Mouse (Mus musculus) stomach, embryonic 15.5 days (tissue): ENCODE results near the gene Pom121. TPM values are rescaled to one million over a fixed set of nuclear protein-coding genes. Genes with fewer than 3 reads are reported as not detected.
"Not testable (repeated sequence)": the region's sequence is repeated elsewhere in the genome, so short reads cannot be mapped to it uniquely, and the experiment has no call there.

Experiments
- ATAC-seq: fragments of 200-750 bp; cut with Nextera tagmentation; 2 replicates; pipeline ENCODE4 v1.8.0; 2017; ENCODE audit warnings: low read depth, moderate number of reproducible peaks, moderate TSS enrichment; ENCODE audit not compliant: insufficient read depth, low FRiP score
- H3K27ac ChIP-seq: fragments of 300-500 bp; sonication (generic); 2 replicates; pipeline ENCODE4 v1.5.1; 2015; ENCODE audit warnings: mild to moderate bottlenecking, inconsistent platforms
- H3K27me3 ChIP-seq: fragments of 300-500 bp; sonication (generic); replicated peaks from 2 replicates; pipeline ENCODE4 v1.6.1; 2015; ENCODE audit warnings: inconsistent platforms
- H3K36me3 ChIP-seq: fragments of 300-500 bp; sonication (generic); 2 replicates; pipeline ENCODE4 v1.6.1; 2015; ENCODE audit warnings: inconsistent platforms
- H3K4me1 ChIP-seq: fragments of 300-500 bp; sonication (generic); 2 replicates; pipeline ENCODE4 v1.6.1; 2015; ENCODE audit warnings: inconsistent platforms
- H3K4me2 ChIP-seq: fragments of 300-500 bp; sonication (generic); 2 replicates; pipeline ENCODE4 v1.6.1; 2015; ENCODE audit warnings: mild to moderate bottlenecking, inconsistent platforms
- H3K4me3 ChIP-seq: fragments of 300-500 bp; sonication (generic); replicated peaks from 2 replicates; pipeline ENCODE4 v1.5.1; 2015; ENCODE audit warnings: inconsistent platforms
- H3K9ac ChIP-seq: fragments of 300-500 bp; sonication (generic); 2 replicates; pipeline ENCODE4 v1.6.1; 2015; ENCODE audit warnings: inconsistent platforms
- H3K9me3 ChIP-seq: fragments of 300-500 bp; sonication (generic); 2 replicates; pipeline ENCODE4 v1.6.1; 2016; ENCODE audit warnings: inconsistent platforms
- WGBS: fragments of 180-500 bp; shearing (Covaris S2); methylation state at CpG from one replicate; pipeline ENCODE4 v1.1.7; 2015; 5-methylcytosine and 5-hydroxymethylcytosine counted together
- polyA plus RNA-seq: library from polyadenylated mRNA; unstranded; fragments of >200 nt; fragmentation: Nextera tagmentation; extraction: Ambion mirVana; gene quantifications from 2 replicates; pipeline ENCODE4 v1.2.1, GENCODE M21; 2015

Gene Pom121
- polyA plus RNA-seq, 1 experiment from 2014 or later, result 11.2 TPM

DNA sequence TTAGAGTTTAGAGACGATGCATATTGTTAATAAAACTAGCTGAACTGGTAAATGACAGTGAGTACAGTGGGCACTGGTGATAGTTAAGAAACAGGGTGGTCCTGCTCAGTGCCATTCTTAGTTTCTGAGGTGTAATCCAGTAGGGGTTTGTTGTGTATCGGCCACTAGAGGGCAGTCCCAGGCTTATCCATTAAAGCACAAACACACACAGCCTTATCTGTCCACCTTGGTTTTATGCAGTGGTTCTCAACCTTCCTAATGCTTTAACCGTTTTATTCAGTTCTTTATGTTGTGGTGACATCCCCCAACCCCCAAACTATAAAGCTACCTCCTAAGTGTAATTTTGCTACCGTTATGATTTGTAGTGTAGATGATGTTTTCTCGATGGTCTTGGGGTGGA is 1.5 kb upstream of the Pom121 start:
- Histone ChIP-seq H3K4me1 (peaks cover 12% of the 10 kb centered on the region; the same call in 1 of the 2 replicates), H3K4me2 (no peak overlapping the region), H3K4me3 (no peak overlapping the region), H3K27ac (no peak overlapping the region), H3K36me3 (peaks cover 9% of the 10 kb centered on the region), H3K9me3 (no peaks in the 10 kb centered on the region), H3K9ac (no peak overlapping the region), H3K27me3 (no peaks in the 10 kb centered on the region)
- no peak for ATAC-seq
- 47% methylated on average over 5 of the region's 5 CpGs for WGBS

DNA sequence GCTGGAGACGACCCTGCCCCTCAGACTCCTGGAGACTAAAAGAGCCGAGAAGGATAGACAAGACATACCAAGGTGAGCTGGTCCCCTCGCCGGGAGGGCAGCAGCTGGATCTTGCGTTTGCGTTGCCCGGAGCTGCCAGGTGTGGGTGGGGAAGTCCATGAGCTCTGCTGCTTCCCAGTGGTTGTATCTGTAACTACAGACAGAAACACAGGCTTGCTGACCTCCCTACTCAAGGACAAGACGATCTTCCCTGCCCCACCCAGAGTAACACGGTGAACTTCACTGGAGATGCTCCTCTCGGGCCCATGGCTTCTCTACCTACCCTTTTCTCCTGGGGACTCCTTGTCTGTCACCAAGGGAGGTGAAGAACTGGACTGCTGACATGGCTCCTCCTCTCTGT is 10.6 kb downstream of the Pom121 start:
- WGBS, result 83% methylated on average over 10 of the region's 10 CpGs
- H3K9me3 ChIP-seq, result no peaks in the 10 kb centered on the region
- H3K9ac ChIP-seq, result no peak overlapping the region
- ATAC-seq, result no peak
- no peaks in the 10 kb centered on the region for H3K27me3 ChIP-seq
- no peak overlapping the region for H3K4me2 ChIP-seq
- no peak overlapping the region for H3K4me3 ChIP-seq
- H3K27ac ChIP-seq, result no peak overlapping the region
- H3K4me1 ChIP-seq, result no peaks in the 10 kb centered on the region
- peaks cover 84% of the 10 kb centered on the region for H3K36me3 ChIP-seq

DNA sequence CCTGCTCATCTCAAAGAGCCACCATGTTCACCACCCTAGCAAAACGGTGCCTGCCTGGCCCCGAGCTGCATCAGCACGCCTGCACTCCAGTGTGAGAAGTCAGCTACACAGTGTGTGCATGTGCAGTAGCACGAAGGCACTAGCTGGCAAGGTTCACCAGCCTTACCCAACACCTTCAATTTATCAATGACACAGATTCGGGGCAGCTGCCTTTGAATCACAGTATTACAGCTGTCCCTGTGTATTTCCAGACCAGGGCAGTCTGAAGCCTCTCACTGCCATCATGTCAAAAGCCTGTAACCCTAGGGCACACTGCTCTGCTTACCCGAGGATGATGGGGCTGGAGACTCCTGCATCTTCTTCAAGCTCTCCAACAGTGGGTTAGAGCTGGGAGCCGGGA is 11.6 kb downstream of the Pom121 start:
- H3K27ac ChIP-seq, result no peak overlapping the region
- no peaks in the 10 kb centered on the region for H3K4me1 ChIP-seq
- peaks cover 84% of the 10 kb centered on the region for H3K36me3 ChIP-seq
- no peak overlapping the region for H3K4me2 ChIP-seq
- no peaks in the 10 kb centered on the region for H3K9me3 ChIP-seq
- ATAC-seq, result no peak
- 86% methylated on average over 7 of the region's 7 CpGs for WGBS
- no peaks in the 10 kb centered on the region for H3K27me3 ChIP-seq
- no peak overlapping the region for H3K9ac ChIP-seq
- H3K4me3 ChIP-seq, result no peak overlapping the region

DNA sequence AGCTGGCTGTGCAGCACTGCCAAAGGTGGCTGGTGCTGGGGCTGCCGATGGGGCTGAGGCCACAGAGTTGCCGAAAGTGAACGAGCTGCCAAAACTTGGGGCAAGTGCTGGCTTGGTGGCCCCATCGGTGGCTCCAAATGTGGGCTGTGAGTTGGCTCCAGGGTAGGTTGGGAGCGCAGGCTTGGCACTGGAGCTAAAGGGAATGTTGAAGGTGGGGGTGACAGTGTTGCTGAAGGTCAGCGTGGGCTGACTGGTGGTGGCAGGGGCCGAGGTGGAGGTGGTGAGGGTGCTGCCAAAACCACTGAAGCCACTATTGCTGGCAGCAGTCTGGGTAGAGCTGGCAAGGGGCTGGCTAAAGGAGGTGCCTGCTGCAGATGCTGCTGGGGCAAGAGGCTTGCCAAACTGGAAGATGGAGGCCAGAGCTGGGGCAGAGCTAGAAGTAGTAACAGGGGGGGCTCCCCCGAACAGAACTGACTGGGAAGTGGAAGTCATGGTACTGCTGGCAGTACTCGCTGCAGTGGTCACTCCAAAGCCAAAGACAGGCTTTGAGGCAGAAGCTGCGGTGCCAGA is 12.9 kb downstream of the Pom121 start:
- Histone ChIP-seq H3K4me3 (no peak overlapping the region), H3K4me2 (no peak overlapping the region), H3K4me1 (no peaks in the 10 kb centered on the region), H3K27ac (no peak overlapping the region), H3K27me3 (no peaks in the 10 kb centered on the region), H3K36me3 (peaks cover 76% of the 10 kb centered on the region), H3K9ac (no peak overlapping the region), H3K9me3 (no peaks in the 10 kb centered on the region)
- 94% methylated on average over 10 of the region's 10 CpGs for WGBS
- ATAC-seq, result no peak

DNA sequence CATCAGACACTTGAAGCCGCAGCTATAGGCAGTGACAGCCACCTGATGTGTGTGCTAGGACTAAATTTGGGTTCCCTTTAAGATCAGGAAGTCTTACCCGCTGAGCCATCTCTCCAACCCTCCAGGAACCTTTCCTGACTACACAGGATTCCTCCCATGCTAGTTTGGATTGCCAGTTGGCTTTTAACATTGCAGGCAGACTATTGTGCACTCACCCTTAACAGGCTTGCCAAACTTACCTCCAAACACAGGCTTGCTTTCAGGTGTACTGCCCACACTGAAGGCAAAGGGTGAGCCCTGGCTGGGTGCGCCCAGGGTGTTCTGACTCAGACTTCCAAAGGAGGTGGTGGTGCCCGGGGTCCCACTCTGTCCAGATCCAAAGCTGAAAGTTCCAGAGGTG is 13.7 kb downstream of the Pom121 start:
- Histone ChIP-seq H3K4me2 (no peak overlapping the region), H3K27me3 (no peaks in the 10 kb centered on the region), H3K4me3 (no peak overlapping the region), H3K9me3 (no peaks in the 10 kb centered on the region), H3K36me3 (peaks cover 81% of the 10 kb centered on the region), H3K27ac (no peak overlapping the region), H3K4me1 (no peaks in the 10 kb centered on the region), H3K9ac (no peak overlapping the region)
- 96% methylated on average over 4 of the region's 4 CpGs for WGBS
- ATAC-seq, result no peak

DNA sequence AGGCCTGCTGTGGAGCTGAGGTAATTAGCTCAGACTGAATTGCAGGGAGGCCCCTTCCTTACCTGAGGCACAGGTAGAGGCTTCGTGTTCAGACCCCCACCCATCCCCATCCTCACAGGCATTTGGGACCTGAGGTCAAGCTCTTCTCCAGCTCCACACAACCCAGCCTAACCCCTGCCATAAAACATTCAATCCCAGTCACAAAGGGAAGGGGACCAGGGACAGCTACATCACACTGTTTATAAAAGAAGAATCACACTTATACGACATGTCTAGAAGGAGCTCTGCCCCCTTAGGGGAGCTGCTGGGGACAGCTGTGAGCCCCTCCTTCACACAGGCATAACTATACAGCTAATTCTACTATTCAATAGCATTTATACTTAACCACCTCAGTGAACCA is 18.0 kb downstream of the Pom121 start:
- H3K9me3 ChIP-seq, result no peaks in the 10 kb centered on the region
- H3K27me3 ChIP-seq, result no peaks in the 10 kb centered on the region
- H3K27ac ChIP-seq, result no peak overlapping the region
- no peak overlapping the region for H3K4me2 ChIP-seq
- H3K9ac ChIP-seq, result no peak overlapping the region
- ATAC-seq, result no peak
- 61% methylated on average over 2 of the region's 2 CpGs for WGBS
- H3K4me3 ChIP-seq, result no peak overlapping the region
- peaks cover 73% of the 10 kb centered on the region for H3K36me3 ChIP-seq
- H3K4me1 ChIP-seq, result no peaks in the 10 kb centered on the region

DNA sequence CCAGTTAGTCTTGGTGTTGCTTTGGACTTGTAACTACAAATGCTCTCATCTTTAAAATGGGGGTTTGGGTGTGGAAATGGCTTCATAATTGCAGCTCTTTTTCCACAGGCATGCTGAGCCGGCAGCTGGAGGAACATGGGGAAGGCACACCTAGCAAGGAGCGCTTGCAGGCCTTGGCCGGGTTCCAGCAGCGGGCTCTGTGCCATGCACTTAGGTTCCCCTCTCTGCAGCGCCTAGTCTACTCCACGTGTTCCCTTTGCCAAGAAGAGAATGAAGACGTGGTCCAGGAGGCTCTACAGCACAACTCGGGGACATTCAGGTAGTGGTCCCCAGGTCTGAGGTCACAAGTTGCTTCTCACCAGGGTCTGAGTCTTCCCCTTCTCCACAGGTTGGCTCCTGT is 19.2 kb downstream of the Pom121 start:
- no peaks in the 10 kb centered on the region for H3K27me3 ChIP-seq
- no peak overlapping the region for H3K27ac ChIP-seq
- no peak for ATAC-seq
- no peaks in the 10 kb centered on the region for H3K9me3 ChIP-seq
- no peak overlapping the region for H3K4me3 ChIP-seq
- no peak overlapping the region for H3K4me2 ChIP-seq
- 71% methylated on average over 8 of the region's 8 CpGs for WGBS
- no peak overlapping the region for H3K9ac ChIP-seq
- peaks cover 62% of the 10 kb centered on the region for H3K36me3 ChIP-seq
- H3K4me1 ChIP-seq, result peaks cover 7% of the 10 kb centered on the region

DNA sequence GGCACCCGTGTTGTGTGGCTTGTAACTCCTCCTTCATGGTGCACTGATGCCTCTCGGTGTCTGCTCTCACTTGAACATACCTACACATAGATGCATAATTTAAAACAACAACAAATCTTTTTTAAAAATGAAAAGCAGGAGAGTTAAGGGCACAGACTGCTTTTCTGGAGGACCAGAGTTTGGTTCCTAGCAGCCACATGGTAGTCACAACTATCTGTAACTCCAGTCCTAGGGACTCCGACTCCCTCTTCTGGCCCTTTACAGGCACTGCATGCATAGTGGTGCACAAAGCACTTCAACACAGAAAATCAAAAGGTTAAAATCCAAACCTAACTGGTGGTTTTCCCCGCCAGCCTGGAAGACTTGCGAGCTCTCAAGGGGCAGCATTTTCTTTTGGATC is 20.7 kb downstream of the Pom121 start:
- Histone ChIP-seq H3K4me3 (no peak overlapping the region), H3K27ac (no peak overlapping the region), H3K36me3 (peaks cover 50% of the 10 kb centered on the region), H3K4me1 (peaks cover 12% of the 10 kb centered on the region), H3K9ac (no peak overlapping the region), H3K27me3 (no peaks in the 10 kb centered on the region), H3K4me2 (no peak overlapping the region), H3K9me3 (no peaks in the 10 kb centered on the region)
- WGBS, result 92% methylated on average over 5 of the region's 5 CpGs
- ATAC-seq, result no peak

DNA sequence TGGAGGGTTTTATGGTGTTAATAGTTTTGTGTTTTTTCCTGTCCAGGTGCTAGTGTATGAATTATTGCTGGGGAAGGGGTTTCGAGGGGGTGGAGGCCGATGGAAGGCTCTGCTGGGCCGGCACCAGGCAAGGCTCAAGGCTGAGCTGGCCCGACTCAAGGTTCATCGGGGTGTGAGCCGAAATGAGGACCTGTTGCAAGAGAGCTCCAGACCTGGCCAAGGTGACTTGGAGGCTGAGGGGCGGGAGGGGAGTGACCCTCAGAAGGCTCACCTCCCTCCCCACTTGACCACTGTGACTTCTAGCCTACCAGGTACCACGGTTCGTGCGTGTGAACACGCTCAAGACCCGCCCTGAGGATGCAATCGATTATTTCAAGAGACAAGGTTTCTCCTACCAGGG is 23.2 kb downstream of the Pom121 start:
- ATAC-seq, result no peak
- H3K9me3 ChIP-seq, result no peaks in the 10 kb centered on the region
- H3K4me1 ChIP-seq, result peaks cover 12% of the 10 kb centered on the region
- no peak overlapping the region for H3K4me3 ChIP-seq
- H3K27me3 ChIP-seq, result no peaks in the 10 kb centered on the region
- WGBS, result 95% methylated on average over 13 of the region's 13 CpGs
- H3K4me2 ChIP-seq, result no peak overlapping the region
- peaks cover 37% of the 10 kb centered on the region for H3K36me3 ChIP-seq
- no peak overlapping the region for H3K27ac ChIP-seq
- H3K9ac ChIP-seq, result no peak overlapping the region

DNA sequence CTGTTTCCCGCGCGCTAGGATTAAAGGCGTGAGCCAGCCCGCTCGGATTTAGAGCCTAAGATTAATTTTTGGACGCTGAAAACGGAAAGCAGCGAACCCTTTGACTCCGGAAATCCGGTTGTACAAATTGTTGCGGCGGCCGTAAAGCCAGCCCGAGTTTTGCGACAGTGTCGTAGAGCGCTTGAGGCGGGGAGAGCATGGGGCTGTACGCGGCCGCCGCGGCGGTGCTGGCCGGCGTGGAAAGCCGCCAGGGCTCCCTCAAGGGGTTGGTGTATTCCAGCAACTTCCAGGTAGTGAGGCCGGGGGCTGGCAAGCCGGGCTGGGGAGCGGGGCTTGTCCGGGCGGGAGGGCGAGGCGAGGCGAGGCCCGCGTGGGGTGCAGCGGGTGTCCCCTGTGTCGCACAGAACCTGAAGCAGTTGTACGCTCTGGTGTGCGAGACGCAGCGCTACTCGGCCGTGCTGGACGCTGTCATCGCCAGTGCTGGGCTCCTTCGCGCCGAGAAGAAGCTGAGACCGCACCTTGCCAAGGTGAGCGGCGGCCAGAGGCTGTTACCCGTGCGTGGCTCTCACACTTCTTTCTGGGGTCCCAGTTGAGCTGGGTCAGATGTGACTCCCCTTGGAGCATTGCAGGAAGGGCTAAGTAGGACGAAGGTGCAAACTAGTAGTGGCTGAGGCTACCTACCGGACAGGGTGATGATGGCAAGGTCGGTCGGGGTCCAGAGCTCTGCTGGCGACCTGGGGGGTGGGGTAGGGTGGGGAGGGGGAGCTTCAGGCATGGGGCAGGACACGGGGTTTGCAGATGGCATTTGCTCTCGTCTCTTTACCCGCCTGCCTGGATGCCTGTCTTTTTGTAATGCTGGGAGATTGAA is 24.3 kb downstream of the Pom121 start, which contains the start of gene Nsun5:
Gene Nsun5 (plus strand): TSS at position 167 of the 868 bp plus-strand sequence.
- H3K4me1 ChIP-seq, result peaks cover 12% of the 10 kb centered on the region
- peaks cover 25% of the 10 kb centered on the region for H3K36me3 ChIP-seq
- peak within 1 kb of the TSS; percentile 95 for H3K4me3 ChIP-seq
- peak within 1 kb of the TSS; percentile 79 for H3K4me2 ChIP-seq
- WGBS, result under 1% methylated on average over 64 of the region's 64 CpGs
- ATAC-seq, result peak; percentile 65
- H3K27ac ChIP-seq, result peak within 1 kb of the TSS; percentile 88
- H3K27me3 ChIP-seq, result no peaks in the 10 kb centered on the region
- no peaks in the 10 kb centered on the region for H3K9me3 ChIP-seq
- peak within 1 kb of the TSS; percentile 94 for H3K9ac ChIP-seq

DNA sequence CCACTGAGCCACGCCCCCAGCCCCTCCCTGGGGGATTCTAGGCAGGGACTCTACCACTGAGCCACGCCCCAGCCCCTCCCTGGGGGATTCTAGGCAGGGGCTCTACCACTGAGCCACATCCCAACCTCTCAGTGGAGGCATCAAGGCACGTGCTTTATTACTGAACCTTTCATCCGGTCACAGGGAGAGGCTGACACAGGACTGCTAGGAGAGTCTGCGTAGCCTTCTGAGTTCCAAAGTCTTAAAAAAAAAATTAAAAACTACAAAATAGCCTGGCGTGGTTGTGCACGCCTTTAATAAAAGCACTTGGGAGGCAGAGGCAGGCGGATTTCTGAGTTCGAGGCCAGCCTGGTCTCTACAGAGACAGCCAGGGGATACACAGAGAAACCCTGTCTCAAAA is 25.1 kb downstream of the Pom121 start:
- H3K27ac ChIP-seq, result peak overlapping the region; percentile 88; the same call in 1 of the 2 replicates
- peak overlapping the region; percentile 95 for H3K4me3 ChIP-seq
- ATAC-seq, H3K9ac ChIP-seq, H3K9me3 ChIP-seq, H3K27me3 ChIP-seq: not testable (repeated sequence)
- H3K36me3 ChIP-seq, result peaks cover 18% of the 10 kb centered on the region
- WGBS, result 53% methylated on average over 9 of the region's 9 CpGs
- peaks cover 12% of the 10 kb centered on the region for H3K4me1 ChIP-seq
- H3K4me2 ChIP-seq, result peak overlapping the region; percentile 79

DNA sequence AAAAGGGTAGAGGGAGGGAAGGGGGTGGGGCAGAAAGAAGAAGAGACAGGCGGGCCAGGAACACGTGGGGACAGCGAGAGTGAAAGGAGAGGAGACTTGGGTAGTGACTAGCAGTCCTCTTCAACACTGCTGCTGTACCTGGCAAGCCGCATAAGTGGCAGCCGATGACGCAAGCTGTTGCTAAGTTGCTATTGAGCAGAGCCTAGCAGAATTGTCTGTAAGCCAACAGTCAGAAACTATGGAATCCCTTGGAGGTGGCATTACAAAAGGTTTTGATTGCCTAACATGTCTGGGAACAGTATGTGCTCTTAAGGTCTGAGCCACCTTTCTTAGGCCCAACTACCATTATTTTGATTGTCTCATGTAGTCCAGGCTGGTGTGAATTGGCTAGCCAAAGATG is 26.0 kb downstream of the Pom121 start:
- Histone ChIP-seq H3K9me3 (no peaks in the 10 kb centered on the region), H3K4me3 (no peak overlapping the region), H3K4me1 (peaks cover 12% of the 10 kb centered on the region), H3K9ac (no peak overlapping the region), H3K36me3 (peaks cover 9% of the 10 kb centered on the region), H3K27ac (no peak overlapping the region), H3K27me3 (no peaks in the 10 kb centered on the region), H3K4me2 (no peak overlapping the region)
- ATAC-seq, result no peak
- 87% methylated on average over 6 of the region's 6 CpGs for WGBS
